Comparison of ENCODE assay signal across 8 mouse cellular contexts in genomic region chr7:142659181-142659681, GRCm38 (mm10). TPM values are rescaled to one million over a fixed set of nuclear protein-coding genes. Genes with fewer than 3 reads are reported as not detected.
A peak's percentile ranks its signal among the peaks of the same experiment; 100 is the strongest.
DNase-seq lines count a peak whose midpoint lies in the region; ATAC-seq and TF ChIP-seq lines count a peak whose summit lies in the region.

No protein-coding gene starts in this region.

- no peak for TF ChIP-seq CTCF in spleen, adult 2 months (IDR thresholded peaks at IDR 0.05; ENCODE audit: extremely low read depth, insufficient read depth, insufficient read length, insufficient replicate concordance)

- 1% methylated on average over 65 of the region's 70 CpGs for WGBS in spleen, adult 2 months
- 2% methylated on average over 41 of the region's 70 CpGs for WGBS in forebrain, embryonic 11.5 days
- WGBS in intestine, embryonic 16.5 days, result under 1% methylated on average over 52 of the region's 70 CpGs
- under 1% methylated on average over 64 of the region's 70 CpGs for whole genome bisulfite sequencing in midbrain, embryonic 10.5 days

- no peaks in the 10 kb centered on the region for H3K9me3 ChIP-seq in forebrain, embryonic 11.5 days (ENCODE audit: control insufficient read depth, low read length)
- no peaks in the 10 kb centered on the region for H3K9me3 ChIP-seq in intestine, embryonic 16.5 days (ENCODE audit: control insufficient read depth, low read length)
- no peaks in the 10 kb centered on the region for H3K9me3 ChIP-seq in midbrain, embryonic 10.5 days (replicated peaks)

- no peak for TF ChIP-seq POLR2A in spleen, adult 2 months (IDR thresholded peaks at IDR 0.05; ENCODE audit: low read depth, low read length)

- no peak overlapping the region for H3K27ac ChIP-seq in spleen, adult 2 months (ENCODE audit: insufficient read depth, low read length)
- H3K27ac ChIP-seq in forebrain, embryonic 11.5 days (ENCODE audit: low read depth, low read length), result no peak overlapping the region
- peak overlapping the region; percentile 94 for H3K27ac ChIP-seq in intestine, embryonic 16.5 days (ENCODE audit: low read length)
- H3K27ac ChIP-seq in midbrain, embryonic 10.5 days (replicated peaks), result peak overlapping the region; percentile 52; the same call in 1 of the 2 replicates

- H3K36me3 ChIP-seq in spleen, adult 2 months (ENCODE audit: control insufficient read depth, insufficient read depth, low read length), result no peaks in the 10 kb centered on the region
- H3K36me3 ChIP-seq in forebrain, embryonic 11.5 days (ENCODE audit: control insufficient read depth, insufficient read depth, low read length), result no peaks in the 10 kb centered on the region
- H3K36me3 ChIP-seq in intestine, embryonic 16.5 days (ENCODE audit: control insufficient read depth, insufficient read depth, low read length), result no peaks in the 10 kb centered on the region
- H3K36me3 ChIP-seq in midbrain, embryonic 10.5 days, result no peaks in the 10 kb centered on the region

- peaks cover 29% of the 10 kb centered on the region for H3K27me3 ChIP-seq in spleen, adult 2 months (ENCODE audit: control insufficient read depth, insufficient read depth, low read length)
- H3K27me3 ChIP-seq in forebrain, embryonic 11.5 days (ENCODE audit: control insufficient read depth, insufficient read depth, low read length), result peaks cover 97% of the 10 kb centered on the region
- H3K27me3 ChIP-seq in intestine, embryonic 16.5 days (replicated peaks; ENCODE audit: control insufficient read depth, insufficient read depth, low read length), result peaks cover 62% of the 10 kb centered on the region
- peaks cover 100% of the 10 kb centered on the region for H3K27me3 ChIP-seq in midbrain, embryonic 10.5 days (ENCODE audit: low read depth, poor library complexity, severe bottlenecking)

- ATAC-seq in forebrain, embryonic 11.5 days (replicated peaks; ENCODE audit: low FRiP score), result peak; percentile 50
- ATAC-seq in intestine, embryonic 16.5 days, result peak; percentile 80

- DNase-seq in spleen, adult 2 months (ENCODE audit: low read depth in 1 of 2, low spot score in 2 of 2), result no peak
- DNase-seq in spleen, postnatal 10 days (ENCODE audit: low spot score in 2 of 2), result no peak
- peak; percentile 73 for DNase-seq in forebrain, embryonic 11.5 days (ENCODE audit: low spot score)
- DNase-seq in midbrain, embryonic 10.5 days (ENCODE audit: low spot score), result no peak
- no peak for DNase-seq in frontal cortex, postnatal 36 days (ENCODE audit: low spot score in 2 of 2)
- no peak for DNase-seq in thymus, postnatal 14 days
- no peak for DNase-seq in spleen, postnatal 14 days (ENCODE audit: low spot score in 2 of 2)

- no peak overlapping the region; the same call in 1 of the 2 replicates for H3K9ac ChIP-seq in forebrain, embryonic 11.5 days (ENCODE audit: low read length)
- peak overlapping the region; percentile 73 for H3K9ac ChIP-seq in intestine, embryonic 16.5 days (ENCODE audit: low read depth, low read length)

- peaks cover 4% of the 10 kb centered on the region; the same call in 1 of the 2 replicates for H3K4me1 ChIP-seq in spleen, adult 2 months (ENCODE audit: control insufficient read depth, insufficient read depth, insufficient read length)
- H3K4me1 ChIP-seq in forebrain, embryonic 11.5 days (replicated peaks; ENCODE audit: control insufficient read depth, insufficient read depth, low read length), result peaks cover 12% of the 10 kb centered on the region
- peaks cover 19% of the 10 kb centered on the region for H3K4me1 ChIP-seq in intestine, embryonic 16.5 days (ENCODE audit: control insufficient read depth, insufficient read depth, low read length)
- H3K4me1 ChIP-seq in midbrain, embryonic 10.5 days, result peaks cover 69% of the 10 kb centered on the region

- H3K4me3 ChIP-seq in spleen, adult 2 months (ENCODE audit: extremely low read depth, insufficient read depth, insufficient read length), result peak overlapping the region; percentile 30; the same call in 1 of the 2 replicates
- peak overlapping the region; percentile 34 for H3K4me3 ChIP-seq in forebrain, embryonic 11.5 days (ENCODE audit: low read depth, low read length)
- H3K4me3 ChIP-seq in intestine, embryonic 16.5 days (ENCODE audit: low read length), result peak overlapping the region; percentile 52
- peak overlapping the region; percentile 50 for H3K4me3 ChIP-seq in midbrain, embryonic 10.5 days

- peak overlapping the region; percentile 43 for H3K4me2 ChIP-seq in forebrain, embryonic 11.5 days (ENCODE audit: low read depth, low read length, severe bottlenecking)
- H3K4me2 ChIP-seq in intestine, embryonic 16.5 days (ENCODE audit: low read depth, low read length), result peak overlapping the region; percentile 76

RNA-seq across cellular contexts. Expression of gene Igf2, which starts 7.4 kb away (rescaled TPM):
- 13.9 and 16.6 TPM in 2 replicates for polyA plus RNA-seq in spleen, adult 2 months (2012; rRNA removed)
- polyA plus RNA-seq in forebrain, embryonic 11.5 days (2014; fragmentation: Nextera tagmentation; extraction: Ambion mirVana), result 121 and 141 TPM in 2 replicates
- 757 and 778 TPM in 2 replicates for polyA plus RNA-seq in intestine, embryonic 16.5 days (2015; fragmentation: Nextera tagmentation; extraction: Ambion mirVana)
- 151 and 161 TPM in 2 replicates for polyA plus RNA-seq in midbrain, embryonic 10.5 days (2016; fragmentation: Nextera tagmentation; extraction: Ambion mirVana)

RNA-seq across cellular contexts. Expression of gene Gm49394, which starts 10.5 kb away (rescaled TPM):
- polyA plus RNA-seq in spleen, adult 2 months (2012; rRNA removed), result not detected in 2 replicates
- not detected in 2 replicates for polyA plus RNA-seq in forebrain, embryonic 11.5 days (2014; fragmentation: Nextera tagmentation; extraction: Ambion mirVana)
- polyA plus RNA-seq in intestine, embryonic 16.5 days (2015; fragmentation: Nextera tagmentation; extraction: Ambion mirVana), result 1.1 and 1.9 TPM in 2 replicates
- not detected in 2 replicates for polyA plus RNA-seq in midbrain, embryonic 10.5 days (2016; fragmentation: Nextera tagmentation; extraction: Ambion mirVana)

Comparison
In these comparisons a context has a peak if more than half of its experiments do, and no peak if none do; other contexts are left out.
1. H3K27ac ChIP-seq: peak in intestine, embryonic 16.5 days (single experiment) and midbrain, embryonic 10.5 days (single experiment); none in spleen, adult 2 months (single experiment) and forebrain, embryonic 11.5 days (single experiment).
2. Peak in every context shown above with its lines, with median percentiles within 50 percentile points of each other: H3K4me3 ChIP-seq.